Comparison of ENCODE assay signal across 13 mouse cellular contexts in genomic region chr13:90642206-90642823, GRCm38 (mm10).
DNase-seq lines count a peak whose midpoint lies in the region; ATAC-seq and TF ChIP-seq lines count a peak whose summit lies in the region.
"Had no signal": no experiment of that assay in that cellular context is flagged by ENCODE, and none has a peak within 500 bp of the region (broad histone marks: within the 10 kb centered on the region; RNA-seq: fewer than 3 reads in every experiment).

No protein-coding gene starts in this region.

- TF ChIP-seq POLR2A in limb, embryonic 14.5 days (IDR thresholded peaks at IDR 0.05; ENCODE audit: borderline replicate concordance, extremely low read depth, insufficient read depth, insufficient read length) = no peak

- no peak for DNase-seq in heart, postnatal 25 days (ENCODE audit: low spot score)
- DNase-seq in limb, embryonic 14.5 days (ENCODE audit: low spot score) = peak; percentile 55
- no peak for DNase-seq in cerebellum, postnatal 36 days
- DNase-seq in kidney, adult 11 months = no peak
- DNase-seq in frontal cortex, postnatal 14 days (ENCODE audit: low spot score in 2 of 2) = no peak
- DNase-seq: heart, postnatal 4 days; kidney, postnatal 10 days; lung, adult 2 months had no signal

- no peak for ATAC-seq in heart, embryonic 13.5 days (ENCODE audit: extremely low read depth, insufficient number of reproducible peaks, low FRiP score, low TSS enrichment)
- ATAC-seq in forebrain, embryonic 15.5 days (replicated peaks) = no peak
- no peak for ATAC-seq in limb, embryonic 14.5 days (ENCODE audit: low FRiP score, low read depth)
- no peak for ATAC-seq in megakaryocyte, adult 5-6 weeks (ENCODE audit: poor library complexity, severe bottlenecking)
- ATAC-seq: Patski had no signal

- intact Hi-C loops in heart, postnatal 25 days (cut with DNase I) = no loop called here

- no peak overlapping the region for H3K9ac ChIP-seq in heart, embryonic 13.5 days
- H3K9ac ChIP-seq in forebrain, embryonic 15.5 days (replicated peaks) = no peak overlapping the region
- no peak overlapping the region for H3K9ac ChIP-seq in limb, embryonic 14.5 days (ENCODE audit: low read depth, low read length, severe bottlenecking)

- peak overlapping the region; percentile 13; the same call in 1 of the 2 replicates for H3K27ac ChIP-seq in heart, embryonic 13.5 days (replicated peaks)
- peak overlapping the region; percentile 80 for H3K27ac ChIP-seq in forebrain, embryonic 15.5 days (replicated peaks)
- H3K27ac ChIP-seq in limb, embryonic 14.5 days (replicated peaks; ENCODE audit: low read depth, low read length) = peak overlapping the region; percentile 26; the same call in 1 of the 2 replicates
- H3K27ac ChIP-seq: left cerebral cortex, adult 2 months had no signal

- H3K9me3 ChIP-seq in heart, embryonic 13.5 days = no peaks in the 10 kb centered on the region
- H3K9me3 ChIP-seq in forebrain, embryonic 15.5 days = no peaks in the 10 kb centered on the region
- no peaks in the 10 kb centered on the region for H3K9me3 ChIP-seq in limb, embryonic 14.5 days (ENCODE audit: control insufficient read depth, low read length)

- peaks cover 12% of the 10 kb centered on the region for H3K4me1 ChIP-seq in heart, embryonic 13.5 days
- peaks cover 25% of the 10 kb centered on the region for H3K4me1 ChIP-seq in forebrain, embryonic 15.5 days
- H3K4me1 ChIP-seq in limb, embryonic 14.5 days (ENCODE audit: control insufficient read depth, insufficient read depth, low read length) = peaks cover 10% of the 10 kb centered on the region

- H3K36me3 ChIP-seq in heart, embryonic 13.5 days = no peaks in the 10 kb centered on the region
- H3K36me3 ChIP-seq in forebrain, embryonic 15.5 days = no peaks in the 10 kb centered on the region
- H3K36me3 ChIP-seq in limb, embryonic 14.5 days (ENCODE audit: control insufficient read depth, insufficient read depth, low read length) = no peaks in the 10 kb centered on the region

- 64% methylated on average over 5 of the region's 5 CpGs for whole genome bisulfite sequencing in heart, embryonic 13.5 days
- WGBS in forebrain, embryonic 15.5 days = 26% methylated on average over 5 of the region's 5 CpGs
- 35% methylated on average over 5 of the region's 5 CpGs for WGBS in limb, embryonic 14.5 days

- no peak overlapping the region for H3K4me2 ChIP-seq in heart, embryonic 13.5 days
- H3K4me2 ChIP-seq in forebrain, embryonic 15.5 days (replicated peaks) = no peak overlapping the region
- no peak overlapping the region for H3K4me2 ChIP-seq in limb, embryonic 14.5 days (replicated peaks; ENCODE audit: low read depth, low read length, severe bottlenecking)

- H3K27me3 ChIP-seq in heart, embryonic 13.5 days (replicated peaks) = no peaks in the 10 kb centered on the region
- H3K27me3 ChIP-seq in forebrain, embryonic 15.5 days = no peaks in the 10 kb centered on the region
- no peaks in the 10 kb centered on the region for H3K27me3 ChIP-seq in limb, embryonic 14.5 days (ENCODE audit: control insufficient read depth, insufficient read depth, low read length)
- H3K27me3 ChIP-seq: Patski had no signal

- no peak overlapping the region for H3K4me3 ChIP-seq in heart, embryonic 13.5 days
- H3K4me3 ChIP-seq in forebrain, embryonic 15.5 days = no peak overlapping the region
- H3K4me3 ChIP-seq in limb, embryonic 14.5 days (replicated peaks; ENCODE audit: low read length) = no peak overlapping the region
- H3K4me3 ChIP-seq: left cerebral cortex, adult 2 months had no signal

Comparison
In these comparisons a context has a peak if more than half of its experiments do, and no peak if none do; other contexts are left out.
1. H3K27ac ChIP-seq: peak in every context shown above with its lines; median percentile 80 in forebrain, embryonic 15.5 days; 26 in limb, embryonic 14.5 days; 13 in heart, embryonic 13.5 days.